Mouse (Mus musculus) spleen, adult 18-20 months (tissue): ENCODE measurements around the gene Ier5l.

Experiments used
- DNase-seq, 2 experiments: peaks; one replicate each; pipeline ENCODE4 v3.0.0; 2022; ENCODE audit warnings: mixed read lengths in 2 of 2

The Ier5l gene

GRCm38 (mm10) chr2:30470143-30470946, 3.7 kb downstream of the Ier5l start:
- peak; percentile 35 to 64 for DNase-seq

GRCm38 (mm10) chr2:30469796-30470142, 4.2 kb downstream of the Ier5l start:
- DNase-seq, result peak in 1 of 2 experiments; percentile 58

GRCm38 (mm10) chr2:30469009-30469408, 5.0 kb downstream of the Ier5l start:
- no peak for DNase-seq

- no peak for DNase-seq
Observed at GRCm38 (mm10) chr2:30466787-30467186, 7.2 kb downstream of the Ier5l start.

GRCm38 (mm10) chr2:30464411-30464810, 9.6 kb downstream of the Ier5l start:
- DNase-seq, result no peak

- peak; percentile 57 for DNase-seq
Observed at GRCm38 (mm10) chr2:30463904-30464330, 10.1 kb downstream of the Ier5l start.

- DNase-seq, result no peak
Observed at GRCm38 (mm10) chr2:30463341-30463761, 10.7 kb downstream of the Ier5l start.

- no peak for DNase-seq
Observed at GRCm38 (mm10) chr2:30459241-30459640, 14.8 kb downstream of the Ier5l start.

GRCm38 (mm10) chr2:30458349-30458748, 15.7 kb downstream of the Ier5l start:
- DNase-seq, result no peak

GRCm38 (mm10) chr2:30456104-30456980, 17.7 kb downstream of the Ier5l start:
- DNase-seq, result no peak

- no peak for DNase-seq
Observed at GRCm38 (mm10) chr2:30454587-30454986, 19.4 kb downstream of the Ier5l start.

GRCm38 (mm10) chr2:30453570-30453969, 20.4 kb downstream of the Ier5l start:
- DNase-seq, result no peak

GRCm38 (mm10) chr2:30451525-30451924, 22.5 kb downstream of the Ier5l start:
- DNase-seq, result no peak

- DNase-seq, result no peak
Observed at GRCm38 (mm10) chr2:30450530-30450929, 23.5 kb downstream of the Ier5l start.

- no peak for DNase-seq
Observed at GRCm38 (mm10) chr2:30448371-30448770, 25.6 kb downstream of the Ier5l start.

- no peak for DNase-seq
Observed at GRCm38 (mm10) chr2:30446891-30447826, 26.9 kb downstream of the Ier5l start.

GRCm38 (mm10) chr2:30445312-30445711, 28.7 kb downstream of the Ier5l start:
- DNase-seq, result no peak

- no peak for DNase-seq
Observed at GRCm38 (mm10) chr2:30444450-30444849, 29.6 kb downstream of the Ier5l start.

GRCm38 (mm10) chr2:30444006-30444405, 30.0 kb downstream of the Ier5l start:
- DNase-seq, result no peak

- DNase-seq, result no peak
Observed at GRCm38 (mm10) chr2:30443281-30443680, 30.7 kb downstream of the Ier5l start.

- no peak for DNase-seq
Observed at GRCm38 (mm10) chr2:30442498-30442890, 31.5 kb downstream of the Ier5l start.
